Mouse (Mus musculus) MEL (cell line): ENCODE results near the gene Pp2d1. TPM values are rescaled to one million over a fixed set of nuclear protein-coding genes. Genes with fewer than 3 reads are reported as not detected.

Source experiments
- DNase-seq: peaks from one replicate; pipeline ENCODE4 v3.0.0; 2011; ENCODE audit warnings: low read depth, low spot score
- H3K27ac ChIP-seq: 2 replicates; pipeline ENCODE4 v1.5.1; 2012; ENCODE audit warnings: low read depth, mild to moderate bottlenecking, control low read depth, low read length, moderate library complexity; ENCODE audit not compliant: control insufficient read depth
- H3K27me3 ChIP-seq, 2 experiments: fragments of 150-350 bp in 1 of 2; sonication (generic) in 1 of 2; 2 replicates each; pipeline ENCODE4 v1.6.1; 2012; ENCODE audit warnings: low read length in 2 of 2, mild to moderate bottlenecking in 2 of 2, improper control_type of control experiment in 1 of 2, moderate library complexity in 1 of 2; ENCODE audit not compliant: insufficient read depth in 2 of 2, control insufficient read depth in 1 of 2
- H3K36me3 ChIP-seq, 2 experiments: 2 replicates each; pipeline ENCODE4 v1.6.1; 2012 to 2014; ENCODE audit warnings: low read length in 2 of 2, improper control_type of control experiment in 1 of 2, inconsistent platforms in 1 of 2, mild to moderate bottlenecking in 1 of 2; ENCODE audit not compliant: insufficient read depth in 2 of 2, control insufficient read depth in 1 of 2
- H3K4me1 ChIP-seq, 2 experiments: fragments of 150-350 bp in 1 of 2; sonication (generic) in 1 of 2; 2 replicates each; pipeline ENCODE4 v1.6.1; 2012; ENCODE audit warnings: low read length in 2 of 2, improper control_type of control experiment in 1 of 2, mild to moderate bottlenecking in 1 of 2; ENCODE audit not compliant: insufficient read depth in 2 of 2, control insufficient read depth in 1 of 2
- H3K4me3 ChIP-seq, 2 experiments: fragments of 150-350 bp in 1 of 2; sonication (generic) in 1 of 2; 2 replicates each; pipeline ENCODE4 v1.5.1; 2012; ENCODE audit warnings: low read depth in 2 of 2, low read length in 2 of 2, mild to moderate bottlenecking in 2 of 2, moderate library complexity in 2 of 2, control low read depth in 1 of 2, improper control_type of control experiment in 1 of 2; ENCODE audit not compliant: control insufficient read depth in 1 of 2, insufficient read depth in 1 of 2
- H3K79me2 ChIP-seq: 2 replicates; pipeline ENCODE4 v1.6.1; 2012; ENCODE audit warnings: mild to moderate bottlenecking, low read length, moderate library complexity; ENCODE audit not compliant: control insufficient read depth, poor library complexity, insufficient read depth
- H3K9ac ChIP-seq: 2 replicates; pipeline ENCODE4 v1.6.1; 2012; ENCODE audit warnings: low read depth, mild to moderate bottlenecking, control low read depth, low read length, moderate library complexity; ENCODE audit not compliant: control insufficient read depth, poor library complexity, severe bottlenecking
- H3K9me3 ChIP-seq: fragments of 150-350 bp; sonication (generic); replicated peaks from 2 replicates; pipeline ENCODE4 v1.6.1; 2012; ENCODE audit warnings: mild to moderate bottlenecking, low read length, improper control_type of control experiment, moderate library complexity; ENCODE audit not compliant: insufficient read depth
- BHLHE40 ChIP-seq: IDR thresholded peaks from 2 replicates; pipeline ENCODE4 v1.6.1; 2012; ENCODE audit warnings: low read depth, mild to moderate bottlenecking, inconsistent platforms, low read length, improper control_type of control experiment, borderline replicate concordance
- ELF1 ChIP-seq: IDR thresholded peaks from 2 replicates; pipeline ENCODE4 v1.6.1; 2014; ENCODE audit warnings: low read depth, mild to moderate bottlenecking, inconsistent platforms, low read length, improper control_type of control experiment, moderate library complexity
- EP300 ChIP-seq, 2 experiments: IDR thresholded peaks; 2 replicates each; pipeline ENCODE4 v1.6.1; 2011; ENCODE audit warnings: improper control_type of control experiment in 2 of 2, low read length in 2 of 2, low read depth in 1 of 2, mild to moderate bottlenecking in 1 of 2
- ETS1 ChIP-seq: IDR thresholded peaks from 2 replicates; pipeline ENCODE4 v1.6.1; 2012; ENCODE audit warnings: low read depth, mild to moderate bottlenecking, inconsistent platforms, low read length, improper control_type of control experiment, moderate library complexity
- HCFC1 ChIP-seq: IDR thresholded peaks from 2 replicates; pipeline ENCODE4 v1.6.1; 2012; ENCODE audit warnings: low read depth, mild to moderate bottlenecking, inconsistent platforms, low read length, improper control_type of control experiment, moderate library complexity
- MAX ChIP-seq: IDR thresholded peaks from 2 replicates; pipeline ENCODE4 v1.6.1; 2011; ENCODE audit warnings: low read length, improper control_type of control experiment
- MAZ ChIP-seq: IDR thresholded peaks from 2 replicates; pipeline ENCODE4 v1.6.1; 2012; ENCODE audit warnings: low read depth, mild to moderate bottlenecking, inconsistent platforms, low read length, improper control_type of control experiment
- MEF2A ChIP-seq: IDR thresholded peaks from 2 replicates; pipeline ENCODE4 v1.6.1; 2014; ENCODE audit warnings: low read depth, mild to moderate bottlenecking, inconsistent platforms, low read length, improper control_type of control experiment; ENCODE audit not compliant: poor library complexity, insufficient replicate concordance, severe bottlenecking; ENCODE audit errors: extremely low read depth
- MXI1 ChIP-seq: IDR thresholded peaks from 2 replicates; pipeline ENCODE4 v1.6.1; 2011; ENCODE audit warnings: mild to moderate bottlenecking, low read depth, low read length, improper control_type of control experiment
- MYB ChIP-seq: IDR thresholded peaks from 2 replicates; pipeline ENCODE4 v1.6.1; 2011; ENCODE audit warnings: mild to moderate bottlenecking, low read depth, low read length, improper control_type of control experiment
- NELFE ChIP-seq: IDR thresholded peaks from 2 replicates; pipeline ENCODE4 v1.6.1; 2011; ENCODE audit warnings: low read depth, low read length, improper control_type of control experiment
- NRF1 ChIP-seq: IDR thresholded peaks from 2 replicates; pipeline ENCODE4 v1.6.1; 2014; ENCODE audit warnings: low read depth, mild to moderate bottlenecking, inconsistent platforms, low read length, improper control_type of control experiment, moderate library complexity; ENCODE audit not compliant: poor library complexity, insufficient read depth, severe bottlenecking
- POLR2AphosphoS2 ChIP-seq: IDR thresholded peaks from 2 replicates; pipeline ENCODE4 v1.6.1; 2011; ENCODE audit warnings: low read length, improper control_type of control experiment
- RAD21 ChIP-seq: IDR thresholded peaks from 2 replicates; pipeline ENCODE4 v1.6.1; 2011; ENCODE audit warnings: mild to moderate bottlenecking, low read depth, low read length, improper control_type of control experiment
- TAL1 ChIP-seq: IDR thresholded peaks from 2 replicates; pipeline ENCODE4 v1.6.1; 2012; ENCODE audit warnings: mild to moderate bottlenecking, inconsistent platforms, low read length, moderate library complexity, mixed read lengths
- UBTF ChIP-seq: IDR thresholded peaks from 2 replicates; pipeline ENCODE4 v1.6.1; 2012; ENCODE audit warnings: low read depth, mild to moderate bottlenecking, inconsistent platforms, low read length, improper control_type of control experiment, moderate library complexity, borderline replicate concordance; ENCODE audit not compliant: insufficient read depth
- USF1 ChIP-seq: IDR thresholded peaks from 2 replicates; pipeline ENCODE4 v1.6.1; 2014; ENCODE audit warnings: low read depth, mild to moderate bottlenecking, inconsistent platforms, low read length, improper control_type of control experiment, moderate library complexity
- USF2 ChIP-seq, 2 experiments: IDR thresholded peaks; 2 replicates each; pipeline ENCODE4 v1.6.1; 2011 to 2012; ENCODE audit warnings: improper control_type of control experiment in 2 of 2, low read length in 2 of 2, borderline replicate concordance in 1 of 2, inconsistent platforms in 1 of 2, low read depth in 1 of 2, mild to moderate bottlenecking in 1 of 2; ENCODE audit not compliant: insufficient read depth in 1 of 2
- ZC3H11A ChIP-seq: IDR thresholded peaks from 2 replicates; pipeline ENCODE4 v1.6.1; 2012; ENCODE audit warnings: low read depth, mild to moderate bottlenecking, inconsistent platforms, low read length, improper control_type of control experiment
- ZKSCAN1 ChIP-seq: IDR thresholded peaks from 2 replicates; pipeline ENCODE4 v1.6.1; 2012; ENCODE audit warnings: low read depth, mild to moderate bottlenecking, inconsistent platforms, low read length, improper control_type of control experiment, moderate library complexity
- ZNF384 ChIP-seq: IDR thresholded peaks from 2 replicates; pipeline ENCODE4 v1.6.1; 2012; ENCODE audit warnings: low read depth, mild to moderate bottlenecking, inconsistent platforms, low read length, improper control_type of control experiment
- polyA plus RNA-seq, 2 experiments: library from polyadenylated mRNA; stranded (reverse) in 1 of 2; unstranded in 1 of 2; fragments of >175 nt in 1 of 2; fragments of >200 nt in 1 of 2; gene quantifications; 2 replicates each; pipeline versions ENCODE4 v1.2.1 to v1.2.4; 2012; ENCODE audit warnings: low replicate concordance in 2 of 2, low read depth in 1 of 2; ENCODE audit not compliant: insufficient read length in 2 of 2, insufficient read depth in 1 of 2, missing spikeins in 1 of 2
- total RNA-seq: library from RNA; depleted of rRNA; stranded (reverse); fragments of 300-350 nt; gene quantifications from 2 replicates; pipeline ENCODE4 v1.2.3, GENCODE M21; 2012

Gene Pp2d1
- total and polyA plus RNA-seq, 3 experiments: 0.04 to 0.08 TPM; not detected in 1

GRCm38 (mm10) chr17:53579612-53580011 lies 40.4 kb upstream of the Pp2d1 start:
- Histone ChIP-seq H3K9ac (no peak overlapping the region), H3K9me3 (no peaks in the 10 kb centered on the region), H3K4me3 (no peak overlapping the region), H3K27ac (peak overlapping the region; percentile 29), H3K79me2 (peaks cover 11% of the 10 kb centered on the region), H3K36me3 (peaks cover 2 to 41% of the 10 kb centered on the region in 2 experiments; a peak in 3 of 4 replicates), H3K27me3 (no peaks in the 10 kb centered on the region), H3K4me1 (peaks cover 29 to 39% of the 10 kb centered on the region in 2 experiments)
- DNase-seq: no peak
- no peak for TF ChIP-seq ZNF384
- no peak for TF ChIP-seq ETS1
- TF ChIP-seq MEF2A: no peak
- no peak for TF ChIP-seq USF1
- no peak for TF ChIP-seq EP300 (IDR thresholded peaks at IDR 0.05; ENCODE audit: low read depth in 1 of 2, low read length in 2 of 2)
- no peak for TF ChIP-seq MYB
- no peak for TF ChIP-seq POLR2AphosphoS2
- TF ChIP-seq TAL1: no peak
- TF ChIP-seq ZKSCAN1: no peak
- no peak for TF ChIP-seq RAD21
- no peak for TF ChIP-seq ZC3H11A
- no peak for TF ChIP-seq ELF1
- no peak for TF ChIP-seq UBTF
- TF ChIP-seq HCFC1: no peak
- TF ChIP-seq BHLHE40: no peak

DNA sequence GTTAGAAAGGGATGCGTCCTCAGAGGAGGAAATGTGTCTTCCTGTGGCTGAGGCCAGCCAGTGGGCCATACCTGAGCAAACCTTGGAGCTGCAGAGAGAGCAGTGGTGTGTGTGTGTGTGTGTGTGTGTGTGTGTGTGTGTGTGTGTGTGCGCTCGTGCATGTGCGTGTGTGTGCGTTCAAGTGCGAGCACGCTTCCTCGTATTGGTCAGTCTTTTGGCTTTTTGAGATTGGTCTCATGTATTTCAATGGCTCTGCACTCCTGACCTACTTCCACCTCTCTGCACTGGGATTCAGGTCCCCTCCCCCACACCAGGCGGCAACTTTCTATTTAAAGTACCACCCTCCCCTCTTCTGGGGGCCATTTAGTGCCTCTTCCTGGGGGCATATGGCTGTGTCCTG lies 39.5 kb upstream of the Pp2d1 start:
- no peak for TF ChIP-seq ZNF384
- no peak for TF ChIP-seq MAX
- TF ChIP-seq MXI1: no peak
- no peak for TF ChIP-seq USF2 (IDR thresholded peaks at IDR 0.05; ENCODE audit: borderline replicate concordance in 1 of 2, insufficient read depth in 1 of 2, low read depth in 1 of 2, low read length in 2 of 2)
- TF ChIP-seq ETS1: no peak
- TF ChIP-seq NRF1: no peak
- no peak for TF ChIP-seq NELFE
- no peak for TF ChIP-seq MAZ
- H3K4me1 ChIP-seq: peaks cover 25 to 34% of the 10 kb centered on the region in 2 experiments
- no peak overlapping the region for H3K4me3 ChIP-seq
- no peak for DNase-seq
- H3K27me3 ChIP-seq: no peaks in the 10 kb centered on the region
- H3K27ac ChIP-seq: no peak overlapping the region
- H3K9me3 ChIP-seq: no peaks in the 10 kb centered on the region
- H3K9ac ChIP-seq: no peak overlapping the region
- peaks cover 2 to 37% of the 10 kb centered on the region in 2 experiments; a peak in 3 of 4 replicates for H3K36me3 ChIP-seq
- H3K79me2 ChIP-seq: peaks cover 16% of the 10 kb centered on the region
